Mouse (Mus musculus) intestine, embryonic 14.5 days (tissue): Measurements from ENCODE around the gene Odc1. TPM values are rescaled to one million over a fixed set of nuclear protein-coding genes. Genes with fewer than 3 reads are reported as not detected.

Source experiments
- ATAC-seq: fragments of 200-750 bp; cut with Nextera tagmentation; replicated peaks from 2 replicates; pipeline ENCODE4 v1.8.0; 2017; ENCODE audit warnings: low read depth, moderate number of reproducible peaks, moderate TSS enrichment, moderate library complexity; ENCODE audit not compliant: low FRiP score, low TSS enrichment
- DNase-seq: peaks from one replicate; pipeline ENCODE4 v3.0.0-alpha.2; 2018; ENCODE audit warnings: low spot score
- H3K27ac ChIP-seq: fragments of 300-500 bp; sonication (generic); 2 replicates; pipeline ENCODE4 v1.5.1; 2014; ENCODE audit warnings: low read depth, mild to moderate bottlenecking, control low read depth
- H3K27me3 ChIP-seq: fragments of 300-500 bp; sonication (generic); replicated peaks from 2 replicates; pipeline ENCODE4 v1.6.1; 2014; ENCODE audit warnings: low read length, control low read depth; ENCODE audit not compliant: control insufficient read depth, insufficient read depth
- H3K36me3 ChIP-seq: fragments of 300-500 bp; sonication (generic); 2 replicates; pipeline ENCODE4 v1.6.1; 2014; ENCODE audit warnings: low read length, control low read depth; ENCODE audit not compliant: control insufficient read depth, insufficient read depth
- H3K4me1 ChIP-seq: fragments of 300-500 bp; sonication (generic); replicated peaks from 2 replicates; pipeline ENCODE4 v1.6.1; 2014; ENCODE audit warnings: low read length, control low read depth, mixed read lengths; ENCODE audit not compliant: control insufficient read depth, insufficient read depth
- H3K4me2 ChIP-seq: fragments of 300-500 bp; sonication (generic); 2 replicates; pipeline ENCODE4 v1.6.1; 2014; ENCODE audit warnings: low read length
- H3K4me3 ChIP-seq: fragments of 300-500 bp; sonication (generic); 2 replicates; pipeline ENCODE4 v1.5.1; 2014; ENCODE audit warnings: low read depth, low read length, control low read depth, mixed read lengths
- H3K9ac ChIP-seq: fragments of 300-500 bp; sonication (generic); 2 replicates; pipeline ENCODE4 v1.6.1; 2014; ENCODE audit warnings: mild to moderate bottlenecking, low read length
- H3K9me3 ChIP-seq: fragments of 300-500 bp; sonication (generic); 2 replicates; pipeline ENCODE4 v1.6.1; 2016; ENCODE audit warnings: low read length, control low read depth; ENCODE audit not compliant: control insufficient read depth
- WGBS: fragments of 180-500 bp; shearing (Covaris S2); extraction: QIAGEN DNeasy Blood & Tissue Kit; methylation state at CpG from one replicate; pipeline ENCODE4 v1.1.7; 2014; 5-methylcytosine and 5-hydroxymethylcytosine counted together
- polyA plus RNA-seq: library from polyadenylated mRNA; unstranded; fragments of >200 nt; fragmentation: Nextera tagmentation; extraction: Ambion mirVana; gene quantifications from 2 replicates; pipeline ENCODE4 v1.2.1, GENCODE M21; 2014

The Odc1 gene
- polyA plus RNA-seq, 1 experiment from 2014 or later: 237 TPM

DNA sequence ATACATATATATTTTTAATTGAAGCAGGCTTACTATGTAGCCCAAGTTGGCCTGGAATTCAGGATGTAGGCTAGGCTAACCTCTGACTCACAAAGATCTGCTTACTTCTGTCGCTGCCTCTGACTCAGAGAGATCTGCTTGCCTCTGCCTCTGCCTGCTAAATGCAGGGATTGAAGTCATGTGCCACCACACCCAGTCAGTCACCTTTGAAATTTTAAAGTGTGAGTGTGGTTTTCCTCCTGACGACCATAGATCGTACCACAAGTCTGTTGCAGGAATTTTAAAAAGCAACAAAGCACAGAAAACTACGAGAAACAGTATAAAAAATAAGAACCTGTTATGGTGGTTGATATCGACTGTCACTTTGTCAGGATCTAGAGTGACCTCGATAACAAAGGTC is 33.6 kb upstream of the Odc1 start:
- Histone ChIP-seq H3K36me3 (no peaks in the 10 kb centered on the region), H3K27ac (no peak overlapping the region), H3K27me3 (no peaks in the 10 kb centered on the region), H3K4me3 (no peak overlapping the region), H3K4me2 (no peak overlapping the region), H3K9ac (no peak overlapping the region), H3K9me3 (no peaks in the 10 kb centered on the region), H3K4me1 (0 out of 2 replicates have a peak, but pooled peaks cover 5% of the 10 kb centered on the region)
- 83% methylated on average over 6 of the region's 6 CpGs for WGBS
- no peak for ATAC-seq
- DNase-seq: no peak

GRCm38 (mm10) chr12:17529180-17529579 is 15.4 kb upstream of the Odc1 start:
- H3K9ac ChIP-seq: no peak overlapping the region
- DNase-seq (no peak), ATAC-seq (no peak)
- no peak overlapping the region for H3K27ac ChIP-seq
- no peak overlapping the region for H3K4me3 ChIP-seq
- no peaks in the 10 kb centered on the region for H3K9me3 ChIP-seq
- no peak overlapping the region for H3K4me2 ChIP-seq
- no peaks in the 10 kb centered on the region for H3K4me1 ChIP-seq
- WGBS: 81% methylated on average over 3 of the region's 3 CpGs
- H3K27me3 ChIP-seq: no peaks in the 10 kb centered on the region
- H3K36me3 ChIP-seq: no peaks in the 10 kb centered on the region

DNA sequence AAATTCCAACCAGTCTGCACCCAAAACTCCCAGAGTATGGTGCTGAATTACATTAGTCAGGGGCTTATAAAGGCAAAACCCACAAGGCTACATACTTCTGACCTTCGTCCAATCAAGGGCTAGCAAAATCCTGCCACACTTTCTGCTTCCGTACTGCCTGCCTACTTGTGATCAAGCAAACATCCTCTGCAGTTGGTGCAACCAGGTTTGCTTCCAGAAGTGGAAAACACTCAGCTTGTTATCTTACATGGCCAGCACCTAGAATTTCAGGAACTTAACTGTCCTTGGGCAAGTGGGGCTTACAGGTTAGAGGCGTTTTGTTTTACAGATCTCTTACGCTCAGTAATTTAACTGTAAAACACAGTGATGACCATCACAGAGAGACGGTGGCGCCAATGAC is 14.9 kb upstream of the Odc1 start:
- Histone ChIP-seq H3K27ac (no peak overlapping the region), H3K27me3 (no peaks in the 10 kb centered on the region), H3K9me3 (no peaks in the 10 kb centered on the region), H3K36me3 (no peaks in the 10 kb centered on the region), H3K4me1 (no peaks in the 10 kb centered on the region), H3K9ac (no peak overlapping the region), H3K4me3 (no peak overlapping the region), H3K4me2 (no peak overlapping the region)
- DNase-seq (no peak), ATAC-seq (no peak)
- 78% methylated on average over 6 of the region's 6 CpGs for WGBS

DNA sequence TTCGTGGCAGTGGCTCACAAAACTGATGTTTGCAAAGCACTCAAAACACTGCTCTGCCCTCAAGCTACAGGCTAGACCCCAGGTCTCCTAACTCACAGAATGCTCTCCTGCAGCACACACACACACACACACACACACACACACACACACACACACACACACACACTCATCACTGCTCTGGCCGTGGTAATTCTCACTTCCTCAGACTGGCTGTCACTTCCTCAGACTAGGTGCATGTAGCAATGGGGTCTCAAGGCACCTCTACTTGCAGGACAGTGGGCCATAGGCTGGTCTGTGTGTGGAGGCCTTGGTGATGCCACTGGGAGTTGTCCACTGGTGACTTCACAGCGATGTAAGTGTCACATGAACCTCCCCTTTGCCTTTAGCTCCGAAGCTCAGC is 13.8 kb upstream of the Odc1 start:
- WGBS: 71% methylated on average over 4 of the region's 4 CpGs
- no peak for ATAC-seq
- Histone ChIP-seq H3K4me2 (no peak overlapping the region), H3K9ac (no peak overlapping the region), H3K4me1 (no peaks in the 10 kb centered on the region), H3K9me3 (no peaks in the 10 kb centered on the region), H3K4me3 (no peak overlapping the region), H3K27me3 (no peaks in the 10 kb centered on the region), H3K36me3 (no peaks in the 10 kb centered on the region), H3K27ac (no peak overlapping the region)
- DNase-seq: no peak

- 90% methylated on average over 3 of the region's 3 CpGs for WGBS
- H3K27me3 ChIP-seq: no peaks in the 10 kb centered on the region
Measured at GRCm38 (mm10) chr12:17536222-17536621, 8.4 kb upstream of the Odc1 start.

GRCm38 (mm10) chr12:17537147-17537546 is 7.4 kb upstream of the Odc1 start:
- WGBS: 76% methylated on average over 3 of the region's 3 CpGs
- ATAC-seq (no peak), DNase-seq (no peak)
- no peaks in the 10 kb centered on the region for H3K36me3 ChIP-seq
- H3K9me3 ChIP-seq: no peaks in the 10 kb centered on the region
- no peak overlapping the region for H3K4me2 ChIP-seq
- no peaks in the 10 kb centered on the region for H3K27me3 ChIP-seq
- H3K4me1 ChIP-seq: no peaks in the 10 kb centered on the region
- no peak overlapping the region for H3K4me3 ChIP-seq
- no peak overlapping the region for H3K9ac ChIP-seq
- no peak overlapping the region for H3K27ac ChIP-seq

More at GRCm38 (mm10) chr12:17536222-17536621, 8.4 kb upstream of the Odc1 start:
- Histone ChIP-seq H3K9ac (no peak overlapping the region), H3K9me3 (no peaks in the 10 kb centered on the region), H3K36me3 (no peaks in the 10 kb centered on the region), H3K4me3 (no peak overlapping the region), H3K4me1 (no peaks in the 10 kb centered on the region), H3K27ac (no peak overlapping the region), H3K4me2 (no peak overlapping the region)
- no peak for ATAC-seq
- DNase-seq: no peak

GRCm38 (mm10) chr12:17538087-17538486 is 6.5 kb upstream of the Odc1 start:
- no peak for ATAC-seq
- Histone ChIP-seq H3K27me3 (no peaks in the 10 kb centered on the region), H3K9ac (no peak overlapping the region), H3K9me3 (no peaks in the 10 kb centered on the region), H3K4me2 (no peak overlapping the region), H3K4me1 (no peaks in the 10 kb centered on the region), H3K36me3 (no peaks in the 10 kb centered on the region), H3K4me3 (no peak overlapping the region), H3K27ac (no peak overlapping the region)
- no peak for DNase-seq
- WGBS: 89% methylated on average over 3 of the region's 3 CpGs

DNA sequence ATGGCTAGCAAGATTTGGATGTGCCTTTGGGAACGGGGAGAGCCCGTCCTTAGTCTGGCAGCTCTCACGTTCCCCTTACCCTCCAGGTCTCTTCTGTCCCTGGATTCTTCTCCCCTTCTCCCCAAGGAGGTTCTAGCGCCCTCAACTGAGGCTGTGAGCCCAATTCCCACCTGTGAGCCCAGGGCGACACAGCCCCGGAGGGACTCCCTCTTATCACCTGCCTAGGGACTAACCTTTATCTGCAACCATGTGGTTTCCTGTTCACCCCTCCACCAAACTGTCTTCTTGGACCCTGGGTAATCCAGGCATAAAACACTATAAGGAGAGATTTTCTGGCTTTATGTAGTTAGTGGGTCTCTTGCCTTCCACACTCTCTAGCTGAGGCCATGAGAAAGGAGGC is 5.6 kb upstream of the Odc1 start:
- Histone ChIP-seq H3K4me3 (no peak overlapping the region), H3K4me2 (no peak overlapping the region), H3K27me3 (no peaks in the 10 kb centered on the region), H3K36me3 (no peaks in the 10 kb centered on the region), H3K9ac (no peak overlapping the region), H3K9me3 (no peaks in the 10 kb centered on the region), H3K27ac (no peak overlapping the region), H3K4me1 (no peaks in the 10 kb centered on the region; the same call in 1 of the 2 replicates)
- WGBS: 67% methylated on average over 6 of the region's 6 CpGs
- DNase-seq (no peak), ATAC-seq (no peak)

- no peaks in the 10 kb centered on the region for H3K9me3 ChIP-seq
- H3K9ac ChIP-seq: no peak overlapping the region
- no peaks in the 10 kb centered on the region for H3K36me3 ChIP-seq
- no peak overlapping the region for H3K27ac ChIP-seq
- H3K4me3 ChIP-seq: no peak overlapping the region
- no peaks in the 10 kb centered on the region; the same call in 1 of the 2 replicates for H3K4me1 ChIP-seq
- no peak for ATAC-seq
- DNase-seq: no peak
- H3K4me2 ChIP-seq: no peak overlapping the region
- 78% methylated on average over 6 of the region's 6 CpGs for WGBS
- H3K27me3 ChIP-seq: no peaks in the 10 kb centered on the region
Measured at GRCm38 (mm10) chr12:17540040-17540552, 4.5 kb upstream of the Odc1 start.
